Mouse (Mus musculus) bone marrow, adult 2 months (tissue): Measurements from ENCODE around the gene Kctd21. TPM values are rescaled to one million over a fixed set of nuclear protein-coding genes. Genes with fewer than 3 reads are reported as not detected.

Experiments used
- H3K27ac ChIP-seq: fragments of 200-500 bp; 2 replicates; pipeline ENCODE4 v1.5.1; 2012; ENCODE audit warnings: low read depth, mild to moderate bottlenecking, control low read depth, inconsistent platforms, low read length; ENCODE audit not compliant: control insufficient read depth, poor library complexity, insufficient read depth
- H3K4me1 ChIP-seq: fragments of 200-500 bp; 2 replicates; pipeline ENCODE4 v1.6.1; 2011; ENCODE audit warnings: low read length; ENCODE audit not compliant: control insufficient read depth, insufficient read depth
- H3K4me3 ChIP-seq: fragments of 200-500 bp; replicated peaks from 2 replicates; pipeline ENCODE3; 2011; ENCODE audit warnings: mild to moderate bottlenecking, low read depth, low read length, control low read depth; ENCODE audit not compliant: control insufficient read depth
- CTCF ChIP-seq: fragments of 200-500 bp; IDR thresholded peaks from 2 replicates; pipeline ENCODE4 v1.5.1; 2011; ENCODE audit warnings: low read length, control low read depth; ENCODE audit not compliant: control insufficient read depth, insufficient read depth
- POLR2A ChIP-seq: fragments of 200-500 bp; IDR thresholded peaks from 2 replicates; pipeline ENCODE4 v1.6.1; 2011; ENCODE audit warnings: low read depth, mild to moderate bottlenecking, control low read depth, low read length, borderline replicate concordance; ENCODE audit not compliant: control insufficient read depth
- WGBS: fragments of 180-500 bp; shearing (Covaris S2); methylation state at CpG from one replicate; pipeline ENCODE4 v1.1.7; 2018; 5-methylcytosine and 5-hydroxymethylcytosine counted together
- polyA plus RNA-seq: library from polyadenylated mRNA; stranded (reverse); fragments of >200 nt; gene quantifications from 2 replicates; pipeline ENCODE4 v1.2.4, GENCODE M21; 2011; ENCODE audit warnings: low replicate concordance; ENCODE audit not compliant: missing spikeins, insufficient read depth, insufficient read length

Kctd21 gene
- polyA plus RNA-seq, 1 experiment = 1.2 TPM

DNA sequence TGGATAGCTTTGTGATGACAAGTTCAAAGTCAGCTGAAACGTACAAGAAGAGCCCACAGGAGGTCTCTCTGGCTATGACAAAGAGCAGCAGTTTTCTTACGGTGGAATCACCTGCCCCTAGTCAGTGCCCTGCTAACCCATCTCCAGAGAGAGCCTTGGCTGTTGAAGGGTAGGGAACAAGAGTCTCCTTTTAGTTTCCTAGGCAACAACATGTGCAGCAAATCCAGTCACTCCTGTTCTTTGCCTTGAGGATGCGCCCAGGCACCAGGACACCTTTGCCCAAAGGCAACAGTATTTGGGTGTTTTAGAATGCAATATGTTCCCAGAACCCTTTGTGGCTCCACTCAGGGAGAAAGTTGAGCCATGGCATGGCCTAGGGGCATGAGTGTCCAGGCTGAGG, 16.2 kb downstream of the Kctd21 start:
- no peak for TF ChIP-seq POLR2A
- no peak for TF ChIP-seq CTCF
- H3K4me3 ChIP-seq = no peak overlapping the region
- 85% methylated on average over 3 of the region's 3 CpGs for WGBS
- H3K4me1 ChIP-seq = no peaks in the 10 kb centered on the region
- no peak overlapping the region for H3K27ac ChIP-seq

DNA sequence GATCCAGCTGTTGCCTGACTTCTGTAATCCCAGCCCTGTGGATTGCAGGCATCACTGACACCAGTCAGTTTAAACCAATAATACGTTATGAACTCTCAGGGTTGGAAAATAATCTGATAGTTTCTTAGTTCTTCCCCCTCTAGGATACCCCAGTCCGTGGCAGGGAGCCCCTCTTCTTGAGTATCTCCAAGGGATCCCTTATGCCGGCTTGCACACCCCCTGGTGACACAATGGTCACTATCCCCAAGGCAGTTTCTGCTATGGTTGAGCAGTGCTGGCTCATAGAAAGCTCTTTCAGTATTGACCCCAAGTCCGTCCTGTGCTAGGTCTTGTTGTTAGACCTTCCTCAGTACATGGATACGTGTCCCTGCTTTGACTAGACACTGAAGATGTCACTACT, 16.7 kb downstream of the Kctd21 start:
- Histone ChIP-seq H3K4me1 (no peaks in the 10 kb centered on the region), H3K4me3 (no peak overlapping the region), H3K27ac (no peak overlapping the region)
- WGBS = 79% methylated on average over 5 of the region's 5 CpGs
- TF ChIP-seq CTCF (no peak), POLR2A (no peak)

DNA sequence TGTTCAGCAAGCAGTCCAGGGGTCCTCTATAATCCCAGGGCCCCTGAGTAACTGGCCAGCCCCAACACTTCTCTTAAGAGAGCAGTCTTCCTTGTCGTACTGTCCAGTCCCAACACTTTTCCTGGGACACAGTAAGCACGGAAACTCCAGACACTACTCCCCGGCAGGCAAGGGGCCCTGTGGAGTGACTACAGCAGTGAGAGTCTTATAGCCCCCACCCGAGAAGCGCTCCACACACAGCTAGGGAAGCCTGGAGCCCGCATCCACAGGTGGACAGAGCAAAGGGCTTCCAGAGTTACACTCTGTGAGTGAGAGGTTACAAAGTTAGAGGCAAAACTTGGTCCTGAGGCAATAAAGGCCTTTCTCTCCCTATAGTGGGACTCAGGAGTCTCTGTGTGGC, 17.3 kb downstream of the Kctd21 start:
- 84% methylated on average over 6 of the region's 6 CpGs for WGBS
- no peaks in the 10 kb centered on the region for H3K4me1 ChIP-seq
- no peak overlapping the region for H3K4me3 ChIP-seq
- H3K27ac ChIP-seq = no peak overlapping the region
- TF ChIP-seq POLR2A = no peak
- TF ChIP-seq CTCF = no peak

DNA sequence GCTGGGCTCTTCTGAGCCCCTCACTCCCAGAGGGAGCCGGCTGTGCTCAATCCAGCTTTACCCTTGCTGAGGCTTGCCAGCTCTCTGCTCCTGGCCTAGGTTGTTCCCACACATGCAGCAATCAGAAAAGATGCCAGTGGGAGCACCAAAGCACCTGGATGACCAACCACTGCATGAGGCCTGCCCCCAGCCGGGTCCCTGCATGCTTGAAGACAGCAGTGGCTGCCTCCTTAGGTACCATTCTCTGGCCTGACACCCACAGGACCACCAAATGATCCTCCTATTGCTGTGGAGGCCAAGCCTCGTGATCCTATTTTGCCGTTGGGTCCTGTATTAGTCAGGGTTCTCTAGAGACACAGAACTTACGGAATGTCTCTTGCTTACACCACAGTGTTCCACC, 18.8 kb downstream of the Kctd21 start:
- no peaks in the 10 kb centered on the region; the same call in 1 of the 2 replicates for H3K4me1 ChIP-seq
- 90% methylated on average over 5 of the region's 5 CpGs for WGBS
- H3K27ac ChIP-seq = no peak overlapping the region
- no peak for TF ChIP-seq CTCF
- TF ChIP-seq POLR2A = no peak
- no peak overlapping the region for H3K4me3 ChIP-seq

DNA sequence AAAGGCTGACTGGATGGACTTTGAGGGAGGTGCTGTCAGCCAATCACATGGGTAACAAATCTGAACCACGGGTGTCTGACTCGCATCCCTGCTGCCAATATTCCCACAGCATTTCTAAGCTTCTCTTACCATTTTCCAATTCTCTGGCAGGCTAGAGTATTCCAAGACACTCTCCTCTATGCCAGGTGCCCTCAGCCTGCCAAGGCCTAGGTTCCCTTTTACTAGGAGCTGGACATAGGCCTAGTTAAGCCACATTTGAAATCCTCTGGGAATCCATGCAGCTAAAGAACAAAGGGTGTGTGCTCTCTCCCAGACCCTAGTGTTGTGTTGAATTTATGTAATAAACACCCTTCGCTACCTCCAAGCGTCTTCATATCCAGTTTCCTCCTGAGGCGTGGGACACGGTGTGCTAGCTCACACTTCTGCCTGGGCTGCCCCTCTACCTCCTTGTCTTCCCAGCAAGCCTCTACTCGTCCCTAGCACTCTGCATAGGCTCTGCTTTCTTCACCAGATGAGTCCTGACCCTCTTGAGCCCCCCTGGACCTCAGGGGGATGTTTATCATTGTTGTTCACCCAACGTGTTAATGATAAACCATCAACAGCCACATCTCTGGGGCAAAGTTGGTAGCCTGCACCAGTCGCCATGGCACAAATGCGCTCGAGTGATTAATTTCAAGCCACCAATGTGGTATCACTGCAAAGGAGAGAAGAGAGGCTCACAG, 19.8 kb downstream of the Kctd21 start:
- WGBS = 81% methylated on average over 11 of the region's 11 CpGs

DNA sequence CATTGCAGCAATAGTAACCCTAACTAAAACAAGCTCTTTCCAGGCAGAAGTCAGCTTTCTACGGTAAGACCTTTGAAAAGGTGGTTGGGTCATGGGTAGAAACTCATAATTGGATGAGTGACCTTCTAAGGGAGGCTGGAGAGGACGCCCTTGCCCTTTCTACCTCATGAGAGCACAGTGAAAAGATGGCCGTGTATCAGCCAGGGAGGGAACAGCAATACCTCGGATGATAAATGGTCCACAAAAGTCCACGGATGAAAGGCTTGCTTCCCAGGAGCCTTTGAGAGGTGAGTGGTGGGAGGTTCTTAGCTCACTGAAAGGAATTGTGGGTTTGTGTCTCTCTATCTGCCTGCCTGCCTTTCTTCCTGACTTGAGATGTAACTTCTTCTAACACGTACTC, 21.2 kb downstream of the Kctd21 start:
- Histone ChIP-seq H3K27ac (no peak overlapping the region), H3K4me1 (no peaks in the 10 kb centered on the region; the same call in 1 of the 2 replicates), H3K4me3 (no peak overlapping the region)
- 81% methylated on average over 6 of the region's 6 CpGs for WGBS
- TF ChIP-seq POLR2A (no peak), CTCF (no peak)

More for the DNA sequence above, 19.8 kb downstream of the Kctd21 start:
- no peak overlapping the region for H3K27ac ChIP-seq
- TF ChIP-seq POLR2A (no peak), CTCF (no peak)
- no peak overlapping the region for H3K4me3 ChIP-seq
- no peaks in the 10 kb centered on the region; the same call in 1 of the 2 replicates for H3K4me1 ChIP-seq

DNA sequence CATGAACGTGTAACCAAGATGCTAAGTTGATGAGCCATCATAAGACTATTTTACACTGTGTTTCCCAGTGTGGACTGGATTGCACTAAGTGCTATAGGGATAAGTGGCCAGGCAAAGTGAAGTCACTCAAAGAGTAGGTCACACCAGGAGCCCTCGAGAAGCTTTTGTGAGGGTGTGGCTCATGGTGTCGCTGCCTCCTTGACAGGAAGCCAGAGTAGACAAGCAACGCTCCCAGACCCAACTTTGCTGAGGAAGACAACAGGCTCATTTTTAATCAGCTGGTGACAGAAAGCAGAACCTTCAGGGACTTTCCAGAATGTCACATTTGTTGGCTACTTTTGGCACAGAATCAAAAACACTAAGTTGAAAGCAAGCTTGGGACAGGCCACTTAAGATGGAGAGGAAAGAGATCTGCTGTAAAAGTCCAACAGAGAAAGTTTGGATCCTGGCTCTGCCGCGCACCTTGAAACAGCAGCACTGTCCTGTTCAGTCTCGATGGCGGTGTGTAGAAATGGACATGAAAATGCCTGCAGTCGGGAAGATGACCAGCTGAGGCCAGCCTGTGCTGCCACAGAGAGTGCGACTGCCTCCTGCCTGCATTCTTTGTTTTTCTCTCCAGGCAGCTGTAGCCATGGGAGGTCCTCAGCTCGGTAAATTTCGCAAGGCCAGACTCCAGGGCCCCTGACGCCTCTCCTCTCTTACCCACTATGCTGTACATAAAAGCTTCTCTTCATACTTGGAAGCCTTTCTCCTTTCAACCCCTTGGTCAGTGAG, 23.1 kb downstream of the Kctd21 start:
- TF ChIP-seq CTCF = no peak
- no peak for TF ChIP-seq POLR2A
- 40% methylated on average over 13 of the region's 13 CpGs for WGBS
- no peaks in the 10 kb centered on the region; the same call in 1 of the 2 replicates for H3K4me1 ChIP-seq
- H3K27ac ChIP-seq = peak overlapping the region; percentile 57
- H3K4me3 ChIP-seq = no peak overlapping the region

DNA sequence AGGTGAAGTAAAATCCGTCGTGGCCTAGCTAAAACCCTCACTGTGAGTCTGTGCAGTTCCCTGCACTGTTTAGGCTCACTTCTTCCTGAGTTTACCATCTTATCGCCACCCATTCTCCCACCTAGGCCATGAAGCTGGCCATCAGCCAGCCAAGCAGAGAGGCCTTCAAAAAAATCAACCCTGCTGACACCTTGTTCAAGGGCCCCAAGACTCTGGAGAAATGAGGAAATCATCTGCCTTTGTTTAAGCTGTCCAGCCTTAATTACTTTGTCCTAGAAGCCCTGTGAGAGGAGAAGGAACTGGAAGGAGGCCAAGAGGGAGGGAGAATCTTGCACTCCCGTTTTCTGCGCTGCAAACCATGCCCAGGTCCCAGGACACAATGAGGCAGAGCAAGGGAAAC, 24.1 kb downstream of the Kctd21 start:
- no peaks in the 10 kb centered on the region; the same call in 1 of the 2 replicates for H3K4me1 ChIP-seq
- no peak overlapping the region; the same call in 1 of the 2 replicates for H3K27ac ChIP-seq
- H3K4me3 ChIP-seq = no peak overlapping the region
- no peak for TF ChIP-seq POLR2A
- TF ChIP-seq CTCF = no peak
- 51% methylated on average over 5 of the region's 5 CpGs for WGBS

DNA sequence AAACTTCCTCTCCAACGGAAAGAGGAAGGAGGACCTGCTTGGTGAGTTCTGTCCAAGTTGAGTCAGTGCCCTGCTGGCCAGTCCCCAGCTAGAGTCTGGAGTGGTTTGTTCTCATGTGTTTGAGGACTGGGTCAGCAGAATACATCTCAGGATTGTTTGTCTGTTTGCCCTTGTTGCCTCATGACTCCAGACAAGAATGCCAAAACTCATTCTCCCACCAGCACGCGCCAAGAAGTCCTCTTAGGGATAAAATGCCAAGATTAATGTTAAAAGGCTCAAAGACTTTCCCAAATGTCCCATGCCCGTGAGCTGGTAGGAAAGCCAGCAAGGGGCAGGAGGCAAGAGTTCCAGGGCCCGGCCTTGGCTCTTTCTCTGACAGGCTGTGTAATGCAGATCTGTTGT, 24.7 kb downstream of the Kctd21 start:
- no peak overlapping the region for H3K4me3 ChIP-seq
- peak overlapping the region; percentile 46; the same call in 1 of the 2 replicates for H3K27ac ChIP-seq
- TF ChIP-seq CTCF = no peak
- TF ChIP-seq POLR2A = no peak
- no peaks in the 10 kb centered on the region; the same call in 1 of the 2 replicates for H3K4me1 ChIP-seq
- WGBS = 55% methylated on average over 5 of the region's 5 CpGs
